Mouse (Mus musculus) neural tube, embryonic 12.5 days (tissue): Measurements from ENCODE around the gene Tpst1. TPM values are rescaled to one million over a fixed set of nuclear protein-coding genes. Genes with fewer than 3 reads are reported as not detected.

Experiments
- ATAC-seq: fragments of 200-750 bp; cut with Nextera tagmentation; 2 replicates; pipeline ENCODE4 v1.8.0; 2017; ENCODE audit warnings: low read depth, mild to moderate bottlenecking, moderate TSS enrichment, moderate library complexity; ENCODE audit not compliant: low FRiP score
- H3K27ac ChIP-seq: fragments of 300-500 bp; sonication (generic); 2 replicates; pipeline ENCODE4 v1.5.1; 2016
- H3K27me3 ChIP-seq: fragments of 300-500 bp; sonication (generic); replicated peaks from 2 replicates; pipeline ENCODE4 v1.6.1; 2016; ENCODE audit warnings: mild to moderate bottlenecking
- H3K36me3 ChIP-seq: fragments of 300-500 bp; sonication (generic); 2 replicates; pipeline ENCODE4 v1.6.1; 2016; ENCODE audit warnings: mild to moderate bottlenecking
- H3K4me1 ChIP-seq: fragments of 300-500 bp; sonication (generic); 2 replicates; pipeline ENCODE4 v1.6.1; 2016
- H3K4me2 ChIP-seq: fragments of 300-500 bp; sonication (generic); replicated peaks from 2 replicates; pipeline ENCODE4 v1.6.1; 2016; ENCODE audit warnings: mild to moderate bottlenecking
- H3K4me3 ChIP-seq: fragments of 300-500 bp; sonication (generic); 2 replicates; pipeline ENCODE4 v1.5.1; 2016
- H3K9ac ChIP-seq: fragments of 300-500 bp; sonication (generic); 2 replicates; pipeline ENCODE4 v1.6.1; 2016; ENCODE audit warnings: mild to moderate bottlenecking
- H3K9me3 ChIP-seq: fragments of 300-500 bp; sonication (generic); 2 replicates; pipeline ENCODE4 v1.6.1; 2016; ENCODE audit warnings: mild to moderate bottlenecking
- WGBS: fragments of 180-500 bp; shearing (Covaris S2); methylation state at CpG from one replicate; pipeline ENCODE4 v1.1.7; 2016; 5-methylcytosine and 5-hydroxymethylcytosine counted together
- polyA plus RNA-seq: library from polyadenylated mRNA; unstranded; fragments of >200 nt; fragmentation: Nextera tagmentation; extraction: Ambion mirVana; gene quantifications from 2 replicates; pipeline ENCODE4 v1.2.1, GENCODE M21; 2016

Gene Tpst1
- polyA plus RNA-seq, 1 experiment from 2014 or later: 58.4 TPM

GRCm38 (mm10) chr5:130110632-130111464 lies 37.7 kb downstream of the Tpst1 start:
- Histone ChIP-seq H3K36me3 (peaks cover 14% of the 10 kb centered on the region), H3K4me2 (no peak overlapping the region), H3K27ac (no peak overlapping the region), H3K9ac (no peak overlapping the region), H3K4me3 (no peak overlapping the region), H3K9me3 (no peaks in the 10 kb centered on the region), H3K4me1 (no peaks in the 10 kb centered on the region), H3K27me3 (no peaks in the 10 kb centered on the region)
- ATAC-seq: no peak
- 86% methylated on average over 12 of the region's 12 CpGs for WGBS

GRCm38 (mm10) chr5:130112653-130113052 lies 39.5 kb downstream of the Tpst1 start:
- Histone ChIP-seq H3K36me3 (peaks cover 14% of the 10 kb centered on the region), H3K9ac (no peak overlapping the region), H3K27ac (no peak overlapping the region), H3K27me3 (no peaks in the 10 kb centered on the region), H3K4me2 (no peak overlapping the region), H3K4me1 (no peaks in the 10 kb centered on the region), H3K4me3 (no peak overlapping the region), H3K9me3 (no peaks in the 10 kb centered on the region)
- ATAC-seq: no peak

GRCm38 (mm10) chr5:130116116-130116515 lies 43.0 kb downstream of the Tpst1 start:
- H3K9ac ChIP-seq: no peak overlapping the region
- H3K4me2 ChIP-seq: no peak overlapping the region
- H3K4me3 ChIP-seq: no peak overlapping the region
- no peak overlapping the region for H3K27ac ChIP-seq
- H3K9me3 ChIP-seq: no peaks in the 10 kb centered on the region
- H3K27me3 ChIP-seq: no peaks in the 10 kb centered on the region
- no peak for ATAC-seq
- 93% methylated on average over 12 of the region's 12 CpGs for WGBS
- peaks cover 6% of the 10 kb centered on the region; the same call in 1 of the 2 replicates for H3K4me1 ChIP-seq
- H3K36me3 ChIP-seq: peaks cover 6% of the 10 kb centered on the region

GRCm38 (mm10) chr5:130116857-130117256 lies 43.7 kb downstream of the Tpst1 start:
- Histone ChIP-seq H3K27me3 (no peaks in the 10 kb centered on the region), H3K9me3 (no peaks in the 10 kb centered on the region), H3K4me3 (no peak overlapping the region), H3K4me1 (peaks cover 6% of the 10 kb centered on the region; the same call in 1 of the 2 replicates), H3K9ac (no peak overlapping the region), H3K4me2 (no peak overlapping the region), H3K27ac (no peak overlapping the region), H3K36me3 (peaks cover 6% of the 10 kb centered on the region)
- no peak for ATAC-seq
- WGBS: 90% methylated on average over 7 of the region's 7 CpGs

- Histone ChIP-seq H3K9ac (no peak overlapping the region), H3K27me3 (no peaks in the 10 kb centered on the region), H3K4me2 (no peak overlapping the region), H3K9me3 (no peaks in the 10 kb centered on the region), H3K4me3 (no peak overlapping the region), H3K27ac (no peak overlapping the region), H3K4me1 (peaks cover 6% of the 10 kb centered on the region; the same call in 1 of the 2 replicates), H3K36me3 (peaks cover 6% of the 10 kb centered on the region)
- ATAC-seq: no peak
- WGBS: 82% methylated on average over 6 of the region's 6 CpGs
Measured at GRCm38 (mm10) chr5:130117932-130118331, 44.8 kb downstream of the Tpst1 start.

GRCm38 (mm10) chr5:130119236-130119635 lies 46.1 kb downstream of the Tpst1 start:
- no peak for ATAC-seq

GRCm38 (mm10) chr5:130120070-130120736 lies 47.1 kb downstream of the Tpst1 start:
- no peak for ATAC-seq
- Histone ChIP-seq H3K4me3 (no peak overlapping the region), H3K4me2 (no peak overlapping the region), H3K27ac (no peak overlapping the region), H3K27me3 (no peaks in the 10 kb centered on the region), H3K9ac (no peak overlapping the region), H3K36me3 (no peaks in the 10 kb centered on the region), H3K4me1 (peaks cover 6% of the 10 kb centered on the region; the same call in 1 of the 2 replicates), H3K9me3 (no peaks in the 10 kb centered on the region)
- 88% methylated on average over 12 of the region's 12 CpGs for WGBS

More at GRCm38 (mm10) chr5:130119236-130119635, 46.1 kb downstream of the Tpst1 start:
- H3K4me1 ChIP-seq: peaks cover 6% of the 10 kb centered on the region; the same call in 1 of the 2 replicates
- H3K36me3 ChIP-seq: peaks cover 6% of the 10 kb centered on the region
- H3K9me3 ChIP-seq: no peaks in the 10 kb centered on the region
- 88% methylated on average over 3 of the region's 3 CpGs for WGBS
- H3K4me3 ChIP-seq: no peak overlapping the region
- H3K4me2 ChIP-seq: no peak overlapping the region
- no peak overlapping the region for H3K9ac ChIP-seq
- no peak overlapping the region for H3K27ac ChIP-seq
- H3K27me3 ChIP-seq: no peaks in the 10 kb centered on the region

- Histone ChIP-seq H3K27me3 (no peaks in the 10 kb centered on the region), H3K36me3 (no peaks in the 10 kb centered on the region), H3K27ac (no peak overlapping the region), H3K9ac (no peak overlapping the region), H3K4me2 (no peak overlapping the region), H3K4me1 (peaks cover 6% of the 10 kb centered on the region; the same call in 1 of the 2 replicates), H3K9me3 (no peaks in the 10 kb centered on the region), H3K4me3 (no peak overlapping the region)
- WGBS: 70% methylated on average over 6 of the region's 6 CpGs
- no peak for ATAC-seq
Measured at GRCm38 (mm10) chr5:130120904-130121303, 47.8 kb downstream of the Tpst1 start.

- Histone ChIP-seq H3K36me3 (no peaks in the 10 kb centered on the region), H3K4me2 (no peak overlapping the region), H3K9ac (no peak overlapping the region), H3K27ac (no peak overlapping the region), H3K4me3 (no peak overlapping the region), H3K9me3 (no peaks in the 10 kb centered on the region), H3K4me1 (peaks cover 6% of the 10 kb centered on the region; the same call in 1 of the 2 replicates), H3K27me3 (no peaks in the 10 kb centered on the region)
- WGBS: 94% methylated on average over 2 of the region's 2 CpGs
- ATAC-seq: no peak
Measured at GRCm38 (mm10) chr5:130122355-130122754, 49.2 kb downstream of the Tpst1 start.

- no peak for ATAC-seq
- Histone ChIP-seq H3K4me3 (no peak overlapping the region), H3K4me2 (no peak overlapping the region), H3K9me3 (no peaks in the 10 kb centered on the region), H3K4me1 (peaks cover 11% of the 10 kb centered on the region; the same call in 1 of the 2 replicates), H3K9ac (no peak overlapping the region), H3K36me3 (no peaks in the 10 kb centered on the region), H3K27me3 (no peaks in the 10 kb centered on the region), H3K27ac (no peak overlapping the region)
- 68% methylated on average over 5 of the region's 5 CpGs for WGBS
Measured at GRCm38 (mm10) chr5:130124271-130124670, 51.1 kb downstream of the Tpst1 start.

- no peak for ATAC-seq
- H3K36me3 ChIP-seq: no peaks in the 10 kb centered on the region
- H3K4me3 ChIP-seq: no peak overlapping the region
- H3K27ac ChIP-seq: no peak overlapping the region
- no peak overlapping the region for H3K9ac ChIP-seq
- WGBS: 64% methylated on average over 11 of the region's 11 CpGs
- H3K4me1 ChIP-seq: 0 out of 2 replicates have a peak, but pooled peaks cover 5% of the 10 kb centered on the region
- H3K9me3 ChIP-seq: no peaks in the 10 kb centered on the region
- H3K27me3 ChIP-seq: no peaks in the 10 kb centered on the region
- no peak overlapping the region for H3K4me2 ChIP-seq
Measured at GRCm38 (mm10) chr5:130128686-130129523, 55.8 kb downstream of the Tpst1 start.

- Histone ChIP-seq H3K9me3 (no peaks in the 10 kb centered on the region), H3K27me3 (no peaks in the 10 kb centered on the region), H3K27ac (no peak overlapping the region), H3K4me3 (no peak overlapping the region), H3K36me3 (no peaks in the 10 kb centered on the region), H3K9ac (no peak overlapping the region), H3K4me2 (no peak overlapping the region), H3K4me1 (0 out of 2 replicates have a peak, but pooled peaks cover 5% of the 10 kb centered on the region)
- WGBS: 87% methylated on average over 5 of the region's 5 CpGs
- ATAC-seq: no peak
Measured at GRCm38 (mm10) chr5:130129524-130129793, 56.3 kb downstream of the Tpst1 start.
